Mouse (Mus musculus): Measurements from ENCODE around the gene Itih2. TPM values are rescaled to one million over a fixed set of nuclear protein-coding genes. Genes with fewer than 3 reads are reported as not detected.

Itih2 gene
- total and polyA plus RNA-seq, 3 experiments, result 0.21 to 0.84 (median 0.80) TPM

DNA sequence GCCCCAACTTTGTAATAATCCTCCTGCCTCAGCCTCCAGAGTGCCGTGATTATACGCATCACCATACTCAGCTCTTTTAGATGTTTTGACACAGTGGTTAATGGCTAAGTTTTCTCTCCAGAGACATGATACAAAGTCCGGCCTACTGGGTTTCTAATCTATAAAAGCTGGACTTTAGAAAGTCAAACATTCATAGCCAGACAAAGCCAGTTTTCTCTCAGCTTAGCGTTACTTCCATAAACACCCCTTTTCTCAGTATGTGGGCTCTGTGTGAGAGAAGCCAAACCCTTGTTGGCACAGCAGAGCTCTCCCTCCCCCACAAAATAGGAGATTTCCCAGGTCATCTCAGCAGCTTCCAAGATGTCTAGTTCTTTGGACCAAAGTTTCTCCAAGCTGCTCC, 2.6 kb downstream of the Itih2 start:
- H3K27ac ChIP-seq, result no peak overlapping the region
- no peaks in the 10 kb centered on the region for H3K36me3 ChIP-seq (ENCODE audit: control insufficient read depth, insufficient read depth, low read length)
- intact Hi-C loops (cut with DNase I), result no loop called here
- TF ChIP-seq EP300 (IDR thresholded peaks at IDR 0.05; ENCODE audit: insufficient read depth, low read depth, low read length) (no peak), CTCF (IDR thresholded peaks at IDR 0.05) (no peak), POLR2A (IDR thresholded peaks at IDR 0.05; ENCODE audit: insufficient read depth, low read depth, low read length) (no peak)
- WGBS, result 76% methylated on average over 4 of the region's 4 CpGs
- no peak for DNase-seq
- H3K4me1 ChIP-seq (ENCODE audit: control insufficient read depth, insufficient read depth, low read length), result no peaks in the 10 kb centered on the region
- no peaks in the 10 kb centered on the region for H3K79me2 ChIP-seq (replicated peaks; ENCODE audit: control insufficient read depth, insufficient read depth, low read length)
- no peaks in the 10 kb centered on the region for H3K27me3 ChIP-seq (ENCODE audit: control insufficient read depth, insufficient read depth, low read length)
- H3K4me3 ChIP-seq, result no peak overlapping the region
- H3K9ac ChIP-seq (ENCODE audit: low read depth, low read length), result no peak overlapping the region

DNA sequence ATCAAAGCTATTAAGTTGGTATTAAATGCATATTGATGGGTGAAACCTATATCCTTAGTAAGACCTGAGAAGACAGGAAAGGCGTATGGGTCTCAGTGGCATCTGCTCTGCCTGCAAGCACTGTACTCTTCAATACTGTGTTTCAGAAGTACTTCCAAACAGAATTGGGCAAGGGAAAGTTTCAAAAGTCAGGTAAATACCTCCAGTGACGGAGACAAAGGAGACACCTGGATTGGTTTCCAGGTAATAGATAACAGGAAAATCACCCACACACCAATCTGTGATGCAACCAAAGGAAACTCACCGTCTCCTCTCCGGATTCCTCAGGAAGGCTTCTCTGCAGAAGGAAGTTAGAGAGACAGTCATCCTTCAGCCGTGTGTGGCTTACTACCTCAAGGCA, 3.7 kb downstream of the Itih2 start:
- Histone ChIP-seq H3K9ac (ENCODE audit: low read depth, low read length) (no peak overlapping the region), H3K27ac (no peak overlapping the region), H3K79me2 (replicated peaks; ENCODE audit: control insufficient read depth, insufficient read depth, low read length) (no peaks in the 10 kb centered on the region), H3K36me3 (ENCODE audit: control insufficient read depth, insufficient read depth, low read length) (no peaks in the 10 kb centered on the region), H3K4me3 (no peak overlapping the region), H3K4me1 (ENCODE audit: control insufficient read depth, insufficient read depth, low read length) (no peaks in the 10 kb centered on the region), H3K27me3 (ENCODE audit: control insufficient read depth, insufficient read depth, low read length) (no peaks in the 10 kb centered on the region)
- no peak for DNase-seq
- WGBS, result 81% methylated on average over 5 of the region's 5 CpGs
- intact Hi-C loops (cut with DNase I), result no loop called here
- TF ChIP-seq EP300 (IDR thresholded peaks at IDR 0.05; ENCODE audit: insufficient read depth, low read depth, low read length) (no peak), CTCF (IDR thresholded peaks at IDR 0.05) (no peak), POLR2A (IDR thresholded peaks at IDR 0.05; ENCODE audit: insufficient read depth, low read depth, low read length) (no peak)

DNA sequence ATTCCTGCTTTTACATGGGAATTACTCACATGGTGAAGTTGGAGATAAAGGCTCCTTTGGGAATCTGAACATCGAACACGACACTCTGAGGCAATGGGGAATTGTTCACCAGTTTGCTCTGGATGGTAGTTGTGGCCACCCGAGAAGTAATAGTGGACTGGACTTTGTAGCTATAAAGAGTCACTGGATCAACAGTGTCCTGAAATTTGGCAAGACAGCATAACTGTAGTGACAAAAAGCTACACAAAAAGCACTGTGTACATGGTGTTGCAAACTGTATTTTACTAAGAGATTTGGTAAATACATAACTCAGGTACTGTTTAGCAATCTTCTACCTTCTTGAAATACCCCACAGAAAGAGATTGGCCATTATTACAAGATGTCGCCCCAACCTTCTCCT, 5.1 kb downstream of the Itih2 start:
- H3K27me3 ChIP-seq (ENCODE audit: control insufficient read depth, insufficient read depth, low read length), result no peaks in the 10 kb centered on the region
- H3K4me1 ChIP-seq (ENCODE audit: control insufficient read depth, insufficient read depth, low read length), result no peaks in the 10 kb centered on the region
- intact Hi-C loops (cut with DNase I), result no loop called here
- no peaks in the 10 kb centered on the region for H3K36me3 ChIP-seq (ENCODE audit: control insufficient read depth, insufficient read depth, low read length)
- no peaks in the 10 kb centered on the region for H3K79me2 ChIP-seq (replicated peaks; ENCODE audit: control insufficient read depth, insufficient read depth, low read length)
- WGBS, result 81% methylated on average over 4 of the region's 4 CpGs
- H3K4me3 ChIP-seq, result no peak overlapping the region
- H3K9ac ChIP-seq (ENCODE audit: low read depth, low read length), result no peak overlapping the region
- DNase-seq, result no peak
- TF ChIP-seq EP300 (IDR thresholded peaks at IDR 0.05; ENCODE audit: insufficient read depth, low read depth, low read length) (no peak), POLR2A (IDR thresholded peaks at IDR 0.05; ENCODE audit: insufficient read depth, low read depth, low read length) (no peak), CTCF (IDR thresholded peaks at IDR 0.05) (no peak)
- H3K27ac ChIP-seq, result no peak overlapping the region

GRCm38 (mm10) chr2:10121826-10122225, 9.4 kb downstream of the Itih2 start:
- 61% methylated on average over 3 of the region's 3 CpGs for WGBS
- no peaks in the 10 kb centered on the region for H3K4me1 ChIP-seq (ENCODE audit: control insufficient read depth, insufficient read depth, low read length)
- intact Hi-C loops (cut with DNase I), result no loop called here

DNA sequence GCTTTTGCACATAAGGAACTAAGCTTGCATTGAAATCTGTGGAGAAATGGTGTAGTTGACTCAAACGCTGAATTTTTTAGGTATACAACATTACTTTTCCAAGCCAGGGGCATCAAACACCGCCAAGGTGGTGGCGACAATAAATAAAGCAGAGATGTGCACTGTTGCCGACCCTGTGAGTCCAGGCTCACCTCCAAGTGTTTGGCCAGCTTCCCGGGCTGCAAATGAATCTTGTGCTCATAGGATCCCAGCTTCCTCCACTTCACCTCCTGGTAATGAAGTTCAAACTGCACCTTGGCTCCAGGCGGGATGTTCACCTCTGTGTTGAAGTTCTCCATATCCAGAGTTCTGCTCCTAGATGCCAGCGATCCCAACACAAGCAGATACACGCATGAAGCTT, 11.9 kb downstream of the Itih2 start:
- TF ChIP-seq POLR2A (IDR thresholded peaks at IDR 0.05; ENCODE audit: insufficient read depth, low read depth, low read length) (no peak), EP300 (IDR thresholded peaks at IDR 0.05; ENCODE audit: insufficient read depth, low read depth, low read length) (no peak), CTCF (IDR thresholded peaks at IDR 0.05) (no peak)
- WGBS, result 73% methylated on average over 8 of the region's 8 CpGs
- no peaks in the 10 kb centered on the region for H3K36me3 ChIP-seq (ENCODE audit: control insufficient read depth, insufficient read depth, low read length)
- H3K4me3 ChIP-seq, result no peak overlapping the region
- H3K27ac ChIP-seq, result no peak overlapping the region
- no peaks in the 10 kb centered on the region for H3K79me2 ChIP-seq (replicated peaks; ENCODE audit: control insufficient read depth, insufficient read depth, low read length)
- H3K9ac ChIP-seq (ENCODE audit: low read depth, low read length), result no peak overlapping the region
- intact Hi-C loops (cut with DNase I), result no loop called here
- H3K4me1 ChIP-seq (ENCODE audit: control insufficient read depth, insufficient read depth, low read length), result no peaks in the 10 kb centered on the region
- H3K27me3 ChIP-seq (ENCODE audit: control insufficient read depth, insufficient read depth, low read length), result no peaks in the 10 kb centered on the region
- DNase-seq, result no peak

More at GRCm38 (mm10) chr2:10121826-10122225, 9.4 kb downstream of the Itih2 start:
- Histone ChIP-seq H3K36me3 (ENCODE audit: control insufficient read depth, insufficient read depth, low read length) (no peaks in the 10 kb centered on the region), H3K27ac (no peak overlapping the region), H3K27me3 (ENCODE audit: control insufficient read depth, insufficient read depth, low read length) (no peaks in the 10 kb centered on the region), H3K9ac (ENCODE audit: low read depth, low read length) (no peak overlapping the region), H3K79me2 (replicated peaks; ENCODE audit: control insufficient read depth, insufficient read depth, low read length) (no peaks in the 10 kb centered on the region), H3K4me3 (no peak overlapping the region)
- no peak for TF ChIP-seq CTCF (IDR thresholded peaks at IDR 0.05)
- no peak for TF ChIP-seq POLR2A (IDR thresholded peaks at IDR 0.05; ENCODE audit: insufficient read depth, low read depth, low read length)
- no peak for TF ChIP-seq EP300 (IDR thresholded peaks at IDR 0.05; ENCODE audit: insufficient read depth, low read depth, low read length)
- no peak for DNase-seq

GRCm38 (mm10) chr2:10118751-10119150, 12.4 kb downstream of the Itih2 start:
- no peak overlapping the region for H3K4me3 ChIP-seq
- DNase-seq, result no peak
- WGBS, result 39% methylated on average over 1 of the region's 1 CpGs
- H3K9ac ChIP-seq (ENCODE audit: low read depth, low read length), result no peak overlapping the region
- H3K27ac ChIP-seq, result no peak overlapping the region
- TF ChIP-seq EP300 (IDR thresholded peaks at IDR 0.05; ENCODE audit: insufficient read depth, low read depth, low read length), result no peak
- no peak for TF ChIP-seq CTCF (IDR thresholded peaks at IDR 0.05)
- TF ChIP-seq POLR2A (IDR thresholded peaks at IDR 0.05; ENCODE audit: insufficient read depth, low read depth, low read length), result no peak
- no peaks in the 10 kb centered on the region for H3K79me2 ChIP-seq (replicated peaks; ENCODE audit: control insufficient read depth, insufficient read depth, low read length)
- H3K27me3 ChIP-seq (ENCODE audit: control insufficient read depth, insufficient read depth, low read length), result no peaks in the 10 kb centered on the region
- H3K36me3 ChIP-seq (ENCODE audit: control insufficient read depth, insufficient read depth, low read length), result no peaks in the 10 kb centered on the region
- intact Hi-C loops (cut with DNase I), result no loop called here
- no peaks in the 10 kb centered on the region for H3K4me1 ChIP-seq (ENCODE audit: control insufficient read depth, insufficient read depth, low read length)

All from heart, adult 2 months (tissue).